Mouse (Mus musculus): ENCODE measurements around the gene Ccdc24.
A peak's percentile ranks its signal among the peaks of the same experiment; 100 is the strongest.

Gene Ccdc24

GRCm38 (mm10) chr4:117891738-117892161, 19.4 kb upstream of the Ccdc24 start, which contains the start of gene Dph2:
TSS of gene Dph2 (minus strand) at chr4:117892032.
- DNase-seq (ENCODE audit: low read depth, low spot score) = peak; percentile 90

- no peak for DNase-seq (ENCODE audit: low read depth, low spot score)
These were observed 18.4 kb upstream of the Ccdc24 start for GRCm38 (mm10) chr4:117890750-117891149.

GRCm38 (mm10) chr4:117890031-117890430, 17.7 kb upstream of the Ccdc24 start:
- DNase-seq (ENCODE audit: low read depth, low spot score) = no peak

GRCm38 (mm10) chr4:117889471-117889870, 17.1 kb upstream of the Ccdc24 start:
- no peak for DNase-seq (ENCODE audit: low read depth, low spot score)

- no peak for DNase-seq (ENCODE audit: low read depth, low spot score)
These were observed 15.6 kb upstream of the Ccdc24 start for GRCm38 (mm10) chr4:117887920-117888319.

GRCm38 (mm10) chr4:117887133-117887532, 14.8 kb upstream of the Ccdc24 start, which contains the start of gene Atp6v0b:
TSS of gene Atp6v0b (minus strand) at chr4:117887333.
- DNase-seq (ENCODE audit: low read depth, low spot score) = peak; percentile 87

- no peak for DNase-seq (ENCODE audit: low read depth, low spot score)
These were observed 14.3 kb upstream of the Ccdc24 start for GRCm38 (mm10) chr4:117886644-117887043.

- no peak for DNase-seq (ENCODE audit: low read depth, low spot score)
These were observed 13.6 kb upstream of the Ccdc24 start for GRCm38 (mm10) chr4:117885994-117886393.

- DNase-seq (ENCODE audit: low read depth, low spot score) = no peak
These were observed 12.7 kb upstream of the Ccdc24 start for GRCm38 (mm10) chr4:117885093-117885492.

GRCm38 (mm10) chr4:117884146-117884545, 11.8 kb upstream of the Ccdc24 start:
- DNase-seq (ENCODE audit: low read depth, low spot score) = no peak

GRCm38 (mm10) chr4:117882701-117883691, 10.6 kb upstream of the Ccdc24 start, which contains the start of gene B4galt2:
TSS of gene B4galt2 (minus strand) at chr4:117883487.
- DNase-seq (ENCODE audit: low read depth, low spot score) = no peak

GRCm38 (mm10) chr4:117878703-117879102, 6.3 kb upstream of the Ccdc24 start:
- DNase-seq (ENCODE audit: low read depth, low spot score) = no peak

- no peak for DNase-seq (ENCODE audit: low read depth, low spot score)
These were observed 5.9 kb upstream of the Ccdc24 start for GRCm38 (mm10) chr4:117878301-117878700.

- no peak for DNase-seq (ENCODE audit: low read depth, low spot score)
These were observed 1.3 kb upstream of the Ccdc24 start for GRCm38 (mm10) chr4:117873615-117874014.

- no peak for DNase-seq (ENCODE audit: low read depth, low spot score)
These were observed 570 bp downstream of the Ccdc24 start for GRCm38 (mm10) chr4:117871787-117872186.

- no peak for DNase-seq (ENCODE audit: low read depth, low spot score)
These were observed 1.9 kb downstream of the Ccdc24 start for GRCm38 (mm10) chr4:117870437-117870836.

- no peak for DNase-seq (ENCODE audit: low read depth, low spot score)
These were observed 3.0 kb downstream of the Ccdc24 start for GRCm38 (mm10) chr4:117869317-117869716.

GRCm38 (mm10) chr4:117867823-117868222, 4.5 kb downstream of the Ccdc24 start:
- no peak for DNase-seq (ENCODE audit: low read depth, low spot score)

- no peak for DNase-seq (ENCODE audit: low read depth, low spot score)
These were observed 5.4 kb downstream of the Ccdc24 start for GRCm38 (mm10) chr4:117867000-117867399.

GRCm38 (mm10) chr4:117866083-117866482, 6.3 kb downstream of the Ccdc24 start:
- DNase-seq (ENCODE audit: low read depth, low spot score) = no peak

- DNase-seq (ENCODE audit: low read depth, low spot score) = no peak
These were observed 9.5 kb downstream of the Ccdc24 start for GRCm38 (mm10) chr4:117862823-117863222.

GRCm38 (mm10) chr4:117860570-117860969, 11.8 kb downstream of the Ccdc24 start:
- no peak for DNase-seq (ENCODE audit: low read depth, low spot score)

GRCm38 (mm10) chr4:117858794-117859193, 13.6 kb downstream of the Ccdc24 start:
- DNase-seq (ENCODE audit: low read depth, low spot score) = no peak
